Mouse (Mus musculus) layer of hippocampus, adult 2 months (tissue): ENCODE data around the gene Olfr1200. TPM values are rescaled to one million over a fixed set of nuclear protein-coding genes. Genes with fewer than 3 reads are reported as not detected.

Experiments used
- DNase-seq, 2 experiments: peaks; one replicate each; pipeline ENCODE4 v3.0.0; 2022; ENCODE audit warnings: low spot score in 2 of 2
- H3K27ac ChIP-seq: fragments of 200-600 bp; 2 replicates; pipeline ENCODE4 v1.8.1; 2022
- H3K4me3 ChIP-seq: fragments of 200-600 bp; 2 replicates; pipeline ENCODE4 v1.8.1; 2022; ENCODE audit warnings: mild to moderate bottlenecking
- CTCF ChIP-seq: fragments of 200-600 bp; conservative IDR thresholded peaks from 2 replicates; pipeline ENCODE4 v1.8.1; 2022; ENCODE audit warnings: antibody characterized with exemption, mild to moderate bottlenecking, moderate library complexity
- long read RNA-seq, 2 experiments: library from polyadenylated mRNA; stranded (forward); transcript quantifications; one replicate each; pipeline ENCODE4 v2.0.0; 2021; ENCODE audit warnings: borderline mapping rate in 2 of 2
- total RNA-seq, 2 experiments: library from RNA; stranded (reverse); gene quantifications; 2 replicates each; pipeline ENCODE4 v1.2.3; 2021

The Olfr1200 gene
- not detected for total RNA-seq
- long read RNA-seq, experiment 1: 0 reads
- long read RNA-seq, experiment 2: 0 reads

DNA sequence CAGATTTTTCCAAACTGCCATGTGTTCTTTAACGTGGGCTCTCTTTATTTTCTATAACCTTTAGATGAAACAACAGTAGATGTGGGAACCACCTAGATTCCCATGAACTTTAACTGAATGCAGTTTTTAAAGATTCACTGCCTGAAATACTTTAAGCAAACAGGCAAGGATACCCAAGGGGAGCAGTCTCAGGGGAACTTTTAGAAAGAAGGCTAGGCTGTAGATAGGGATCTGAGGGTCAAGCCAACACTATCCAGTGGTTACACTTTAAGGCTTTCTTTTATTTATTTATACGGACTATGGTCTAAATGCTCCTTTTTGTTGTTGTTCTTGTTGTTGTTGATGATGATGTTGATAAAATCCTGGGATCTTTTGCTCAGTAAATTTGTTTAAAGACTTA, at the start of gene Olfr1200:
Gene Olfr1200, minus strand, starts transcription at position 101 of the 400 bp plus-strand sequence.
- TF ChIP-seq CTCF: no peak
- no peak within 1 kb of the TSS for H3K27ac ChIP-seq
- DNase-seq: no peak
- H3K4me3 ChIP-seq: no peak within 1 kb of the TSS

DNA sequence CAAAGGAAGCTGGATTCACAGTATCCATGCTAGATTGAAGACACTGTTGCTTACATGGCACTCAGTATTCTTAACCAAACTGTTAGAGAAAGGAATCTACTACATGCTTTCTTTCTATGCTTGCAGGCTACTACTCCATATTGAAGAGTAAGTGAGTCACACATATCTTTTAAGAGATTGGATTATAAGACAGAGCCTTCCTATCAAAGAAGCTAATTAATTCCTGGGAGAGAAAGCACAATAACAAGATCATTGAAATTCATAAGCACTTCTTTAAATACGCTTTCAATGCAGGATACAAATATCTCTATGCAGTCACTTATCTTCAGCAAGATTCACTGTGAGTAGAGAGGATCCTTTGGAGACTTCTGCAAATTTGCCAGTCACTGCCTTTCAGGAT, 43.9 kb upstream of the Olfr1200 start, which contains the start of gene Olfr1202:
Gene Olfr1202, plus strand, starts transcription at position 301 of the 400 bp plus-strand sequence.
- no peak within 1 kb of the TSS for H3K4me3 ChIP-seq
- H3K27ac ChIP-seq: no peak within 1 kb of the TSS
- DNase-seq: no peak
- no peak for TF ChIP-seq CTCF

DNA sequence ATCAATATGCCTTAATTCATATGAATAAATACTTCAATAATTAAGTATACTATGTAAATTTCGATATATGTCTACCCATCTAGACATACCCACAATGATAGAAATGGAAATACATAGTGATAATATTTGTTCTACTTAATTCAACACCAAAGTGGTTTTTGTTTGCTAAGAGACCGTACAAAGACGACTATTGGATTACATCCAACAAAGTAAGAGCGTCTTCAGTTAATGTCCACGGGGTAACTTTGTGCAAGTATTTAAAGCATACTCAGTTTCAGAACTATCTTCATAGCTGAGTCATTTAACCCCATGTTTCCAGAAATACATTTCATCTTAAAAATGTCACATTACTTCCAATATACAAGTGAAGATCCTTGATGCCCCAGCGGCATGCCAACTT, 22.4 kb upstream of the Olfr1200 start, which contains the start of gene Olfr1201:
Gene Olfr1201, plus strand, starts transcription at position 301 of the 400 bp plus-strand sequence.
- Histone ChIP-seq H3K4me3 (no peak within 1 kb of the TSS), H3K27ac (no peak within 1 kb of the TSS)
- TF ChIP-seq CTCF: no peak
- no peak for DNase-seq

DNA sequence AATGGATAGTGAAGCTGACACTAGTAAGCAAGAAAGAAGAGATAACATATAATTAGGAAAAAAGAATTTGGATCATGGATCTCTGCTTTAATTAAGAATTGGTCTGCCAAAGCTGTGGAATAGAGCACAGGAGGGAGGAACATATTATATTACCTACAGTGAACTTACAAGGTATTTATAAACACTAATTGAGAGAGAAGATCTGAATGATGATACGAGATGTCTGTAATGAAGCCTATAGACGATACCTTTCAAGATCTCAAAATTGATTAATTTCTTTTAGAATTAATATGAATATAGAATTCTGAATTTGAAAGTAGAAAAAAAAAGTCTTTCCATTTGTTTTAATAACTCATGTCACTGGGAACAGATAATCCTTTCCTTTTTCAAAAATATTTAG, 9.9 kb downstream of the Olfr1200 start, which contains the start of gene Olfr1199:
Gene Olfr1199, minus strand, starts transcription at position 101 of the 400 bp plus-strand sequence.
- Histone ChIP-seq H3K27ac (no peak within 1 kb of the TSS), H3K4me3 (no peak within 1 kb of the TSS)
- no peak for TF ChIP-seq CTCF
- no peak for DNase-seq

DNA sequence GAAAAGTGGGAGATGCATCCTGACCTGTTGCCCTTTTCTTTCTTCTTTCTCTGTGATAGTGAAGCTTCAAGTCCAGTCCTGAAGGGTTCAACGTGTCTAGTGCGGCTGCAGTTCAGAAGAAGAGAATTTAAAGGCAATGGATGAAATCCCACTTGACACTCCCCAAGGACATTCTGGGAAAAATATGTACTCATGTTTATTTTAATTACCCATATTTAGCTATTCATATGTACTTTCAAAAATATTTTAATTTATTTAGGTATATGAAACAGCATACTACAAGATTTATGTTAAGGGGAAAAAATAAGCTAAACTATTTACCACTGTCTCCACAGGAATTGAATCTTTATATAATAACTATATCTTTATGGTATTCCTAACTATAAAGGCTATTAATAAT, 19.0 kb downstream of the Olfr1200 start, which contains the start of gene Olfr1198:
Gene Olfr1198, minus strand, starts transcription at position 101 of the 400 bp plus-strand sequence.
- no peak for TF ChIP-seq CTCF
- Histone ChIP-seq H3K4me3 (no peak within 1 kb of the TSS), H3K27ac (no peak within 1 kb of the TSS)
- no peak for DNase-seq

DNA sequence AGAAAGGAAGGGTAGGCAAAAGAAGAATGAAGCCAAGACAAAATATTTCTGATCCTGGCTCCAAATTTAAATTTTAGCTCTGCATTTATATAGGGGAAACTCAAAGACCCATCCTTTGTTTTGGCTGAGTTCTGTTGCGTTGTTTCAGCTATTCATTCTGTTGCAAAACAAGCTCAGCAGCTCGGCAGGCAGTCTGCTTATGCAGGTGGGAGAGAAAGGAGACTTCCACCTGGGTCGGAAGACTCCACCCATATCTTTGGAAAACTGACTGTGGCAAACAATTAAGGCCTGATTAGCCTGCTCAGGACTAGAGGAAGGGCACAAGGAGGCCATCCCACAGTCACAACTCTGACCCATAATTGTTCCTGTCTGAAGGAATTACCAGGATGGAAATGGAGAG, 26.9 kb downstream of the Olfr1200 start:
- H3K4me3 ChIP-seq: no peak overlapping the region
- no peak overlapping the region for H3K27ac ChIP-seq
- TF ChIP-seq CTCF: no peak
- no peak for DNase-seq

DNA sequence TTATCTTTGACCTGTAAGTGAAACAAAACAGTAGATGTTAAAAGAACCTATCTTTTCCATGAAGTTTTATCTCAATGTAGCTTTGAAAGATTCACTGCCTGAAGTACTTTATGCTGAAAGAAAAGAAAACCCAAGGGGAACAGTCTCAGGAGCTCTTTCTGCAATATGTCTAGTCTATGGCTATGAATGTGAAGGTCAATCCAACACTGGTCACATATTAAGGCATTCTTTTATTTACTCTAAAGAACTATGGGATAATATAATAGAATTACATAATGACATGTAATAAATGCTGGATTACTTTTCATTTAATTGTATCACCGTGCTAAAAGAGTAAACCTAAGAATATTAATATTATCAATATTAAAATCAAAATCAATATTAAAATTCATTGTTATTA, 38.0 kb downstream of the Olfr1200 start, which contains the start of gene Olfr1197:
Gene Olfr1197, minus strand, starts transcription at position 101 of the 400 bp plus-strand sequence.
- DNase-seq: no peak
- H3K4me3 ChIP-seq: no peak within 1 kb of the TSS
- TF ChIP-seq CTCF: no peak
- H3K27ac ChIP-seq: no peak within 1 kb of the TSS

Other genes with a start within 250 kb of the Olfr1200 start
- gene Olfr1188, start 213.6 kb downstream of the Olfr1200 start, total RNA-seq: not detected
- not detected for gene Olfr1189, start 184.0 kb downstream of the Olfr1200 start, total RNA-seq
- under 1 TPM in 1 of 2 experiments, not detected in 1; 0.08 TPM for gene Olfr1191-ps1, start 129.9 kb downstream of the Olfr1200 start, total RNA-seq
- not detected for gene Olfr1192-ps1, start 122.0 kb downstream of the Olfr1200 start, total RNA-seq
- gene Olfr1193, start 94.9 kb downstream of the Olfr1200 start, total RNA-seq: not detected
- gene Olfr1195, start 81.3 kb downstream of the Olfr1200 start, total RNA-seq: not detected
- not detected for gene Olfr1196, start 65.9 kb downstream of the Olfr1200 start, total RNA-seq
- gene Olfr1197, start 38.1 kb downstream of the Olfr1200 start, total RNA-seq: not detected
- gene Olfr1198, start 19.1 kb downstream of the Olfr1200 start, total RNA-seq: not detected
- not detected for gene Olfr1199, start 10.0 kb downstream of the Olfr1200 start, total RNA-seq
- not detected for gene Olfr1201, start 22.5 kb upstream of the Olfr1200 start, total RNA-seq
- gene Olfr1202, start 44.0 kb upstream of the Olfr1200 start, total RNA-seq: not detected
- not detected for gene Olfr1205, start 59.2 kb upstream of the Olfr1200 start, total RNA-seq
- gene Olfr1204, start 78.8 kb upstream of the Olfr1200 start, total RNA-seq: not detected
- gene Olfr1206, start 92.7 kb upstream of the Olfr1200 start, total RNA-seq: not detected
- gene Olfr1208, start 131.8 kb upstream of the Olfr1200 start, total RNA-seq: not detected
- not detected for gene Olfr1209, start 144.7 kb upstream of the Olfr1200 start, total RNA-seq
- gene Olfr1211, start 167.6 kb upstream of the Olfr1200 start, total RNA-seq: not detected
- not detected for gene Olfr1212, start 183.5 kb upstream of the Olfr1200 start, total RNA-seq
- gene Gm13762, start 209.8 kb upstream of the Olfr1200 start, total RNA-seq: not detected
- not detected for gene Olfr1214, start 222.2 kb upstream of the Olfr1200 start, total RNA-seq
- not detected for gene Olfr1215, start 236.5 kb upstream of the Olfr1200 start, total RNA-seq
- gene Olfr1216, start 247.9 kb upstream of the Olfr1200 start, total RNA-seq: not detected